Mouse (Mus musculus): ENCODE results near the gene Olfr315.
"Not testable (repeated sequence)": the region's sequence is repeated elsewhere in the genome, so short reads cannot be mapped to it uniquely, and the experiment has no call there.

Gene Olfr315

DNA sequence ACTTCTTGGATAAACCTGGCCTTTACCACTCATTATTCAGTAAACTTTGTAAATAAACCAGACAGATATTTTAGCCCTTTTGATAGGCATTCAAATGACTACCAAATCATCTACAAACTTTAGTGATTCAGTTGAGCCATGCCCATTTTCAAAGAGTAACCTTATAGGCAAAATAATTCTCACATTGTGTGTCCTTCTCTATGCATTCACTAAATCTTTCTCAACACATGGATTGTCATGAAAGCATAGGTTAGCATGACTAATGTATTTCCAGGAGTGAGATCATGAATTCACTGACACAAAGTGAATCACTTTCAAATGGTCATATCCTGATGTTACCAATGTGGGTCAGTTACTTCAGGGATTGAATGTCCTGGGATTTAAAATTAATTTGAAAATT is at the start of gene Olfr315:
Olfr315 (plus strand) TSS at position 301 of the 400 bp plus-strand sequence.
- DNase-seq = no peak

DNA sequence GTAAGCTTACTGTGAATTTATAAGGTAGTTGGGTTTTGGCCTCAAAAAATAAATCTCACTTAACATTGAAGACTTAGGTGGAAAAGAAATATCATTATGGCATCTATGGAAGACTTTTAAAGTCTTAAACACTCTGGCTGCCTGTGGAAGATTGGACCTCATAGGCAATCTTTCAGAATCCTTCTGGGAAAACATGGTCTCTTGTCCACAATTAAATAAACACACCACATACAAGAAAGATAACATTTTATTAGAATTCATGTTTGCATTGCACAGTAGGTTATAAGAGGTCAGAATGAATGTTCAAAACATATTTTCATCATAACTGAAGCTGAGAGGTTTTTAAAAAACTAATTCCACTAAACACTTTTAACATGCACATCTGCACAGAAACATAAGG is 49.1 kb upstream of the Olfr315 start, which contains the start of gene Olfr318:
Olfr318 (minus strand) TSS at position 101 of the 400 bp plus-strand sequence.
- DNase-seq = no peak

DNA sequence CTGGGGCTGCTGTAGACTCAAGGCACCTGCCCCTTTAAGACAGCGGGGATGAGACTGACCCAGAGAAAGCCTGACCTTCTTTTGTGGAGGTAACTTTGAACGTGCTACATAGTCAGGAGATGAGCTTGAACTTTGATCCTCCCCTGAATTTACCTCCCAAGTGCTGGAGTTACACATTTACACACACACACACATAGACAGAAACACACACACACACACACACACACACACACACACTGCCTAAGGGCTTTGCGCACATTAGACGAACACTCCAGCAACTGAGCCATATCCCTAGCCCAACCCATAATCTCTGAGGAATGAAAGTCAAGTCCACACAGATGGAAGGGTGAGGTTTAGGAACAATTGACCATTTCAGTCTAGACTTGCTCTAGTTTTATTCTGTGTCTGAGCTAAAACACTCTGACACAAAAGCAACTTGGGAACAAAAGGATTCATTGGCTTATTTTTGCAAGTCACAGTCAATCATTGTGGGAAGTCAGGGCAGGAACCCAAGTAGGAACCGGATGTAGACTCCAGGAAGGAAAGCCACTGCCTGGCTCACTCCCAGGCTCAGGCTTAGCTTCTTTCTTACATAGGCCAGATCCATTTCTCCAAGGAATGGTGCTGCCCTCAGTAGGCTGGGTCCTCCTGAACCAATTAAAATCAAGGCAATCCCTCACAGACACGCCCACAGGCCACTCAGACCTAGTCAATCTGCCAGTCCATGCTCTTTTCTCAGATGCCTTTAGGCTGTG is 44.9 kb upstream of the Olfr315 start:
- not testable (repeated sequence) for DNase-seq

DNA sequence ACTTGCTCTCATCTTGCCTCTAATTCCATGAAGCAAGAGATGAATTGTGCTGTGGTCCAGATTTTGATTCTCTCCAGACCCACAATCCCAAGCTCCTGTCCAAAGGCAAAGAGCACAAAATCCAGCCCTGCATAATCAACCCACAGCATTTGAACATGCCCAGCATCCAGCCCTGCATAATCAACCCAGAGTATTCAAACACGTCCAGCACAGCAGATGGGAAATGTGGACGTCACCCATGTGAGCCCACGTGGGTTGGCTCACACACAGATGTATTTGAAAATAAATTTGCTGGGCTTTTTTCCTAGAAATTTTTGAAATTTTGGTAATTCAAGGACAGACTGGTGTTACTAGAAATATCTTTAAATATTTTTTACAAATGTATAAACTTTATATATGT is 39.6 kb upstream of the Olfr315 start:
- DNase-seq = no peak

DNA sequence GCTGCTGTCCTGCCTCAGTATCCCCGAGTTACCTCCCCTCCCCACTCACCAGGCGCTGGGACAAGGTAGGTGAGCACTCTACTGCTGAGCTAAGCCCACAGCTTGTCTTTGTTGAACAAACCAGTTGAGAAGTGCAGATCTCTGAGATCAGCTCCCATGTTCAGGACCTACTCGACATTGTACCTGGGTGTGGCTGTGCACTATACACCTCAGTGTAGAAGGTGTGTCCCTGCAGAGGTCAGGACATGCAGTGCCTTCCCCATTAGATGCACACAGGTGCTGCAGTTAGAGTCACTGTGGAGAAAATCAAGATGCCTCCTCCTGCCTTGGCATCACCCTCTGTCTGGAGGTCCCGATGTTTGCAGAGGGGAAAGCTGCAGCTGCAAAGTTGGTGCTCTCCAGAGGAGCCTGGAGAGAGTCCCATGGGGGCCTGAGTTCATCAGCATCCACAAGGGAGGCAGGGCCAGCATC is 34.2 kb upstream of the Olfr315 start, which contains the start of gene Olfr317:
Olfr317 (minus strand) TSS at position 421 of the 471 bp plus-strand sequence.
- DNase-seq = no peak

DNA sequence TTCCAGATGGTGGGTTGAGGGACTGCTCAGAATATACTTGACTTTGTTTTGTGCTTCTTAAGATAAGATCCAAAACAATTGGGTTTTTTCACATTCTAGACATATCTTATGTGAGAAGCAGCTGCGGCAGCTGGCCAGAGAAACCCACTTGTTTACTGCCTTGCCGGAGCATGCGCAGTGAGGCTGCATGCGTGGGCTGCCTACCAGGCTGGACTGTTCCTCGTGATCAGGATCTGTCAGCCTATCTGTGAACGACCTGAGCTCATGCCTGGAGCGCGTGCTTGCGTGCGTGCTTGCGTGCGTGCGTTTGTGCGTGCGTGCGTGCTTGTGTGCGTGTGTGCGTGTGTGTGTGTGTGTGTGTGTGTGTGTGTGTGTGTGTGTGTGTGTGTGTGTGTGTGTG is 21.9 kb upstream of the Olfr315 start:
- DNase-seq = not testable (repeated sequence)

DNA sequence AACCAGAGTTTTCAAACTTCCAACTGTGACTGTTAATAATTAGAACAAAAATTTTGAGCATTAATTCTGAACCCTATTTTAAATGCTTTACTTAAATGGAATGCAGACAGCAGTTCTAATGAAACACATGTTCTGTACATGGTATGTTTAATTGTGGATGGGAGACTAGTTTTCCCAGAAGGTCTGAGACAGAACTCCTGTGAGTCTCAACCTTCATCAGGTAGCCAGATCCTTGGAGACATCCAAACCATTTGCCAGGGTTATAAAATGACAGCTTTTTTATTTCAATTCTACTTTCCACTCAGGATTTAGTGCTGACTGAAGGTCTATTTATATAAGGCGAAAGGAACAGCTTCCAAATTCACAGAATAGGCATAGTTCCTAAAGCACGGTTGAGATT is 20.6 kb upstream of the Olfr315 start, which contains the start of gene Olfr316:
Olfr316 (plus strand) TSS at position 301 of the 400 bp plus-strand sequence.
- no peak for DNase-seq

DNA sequence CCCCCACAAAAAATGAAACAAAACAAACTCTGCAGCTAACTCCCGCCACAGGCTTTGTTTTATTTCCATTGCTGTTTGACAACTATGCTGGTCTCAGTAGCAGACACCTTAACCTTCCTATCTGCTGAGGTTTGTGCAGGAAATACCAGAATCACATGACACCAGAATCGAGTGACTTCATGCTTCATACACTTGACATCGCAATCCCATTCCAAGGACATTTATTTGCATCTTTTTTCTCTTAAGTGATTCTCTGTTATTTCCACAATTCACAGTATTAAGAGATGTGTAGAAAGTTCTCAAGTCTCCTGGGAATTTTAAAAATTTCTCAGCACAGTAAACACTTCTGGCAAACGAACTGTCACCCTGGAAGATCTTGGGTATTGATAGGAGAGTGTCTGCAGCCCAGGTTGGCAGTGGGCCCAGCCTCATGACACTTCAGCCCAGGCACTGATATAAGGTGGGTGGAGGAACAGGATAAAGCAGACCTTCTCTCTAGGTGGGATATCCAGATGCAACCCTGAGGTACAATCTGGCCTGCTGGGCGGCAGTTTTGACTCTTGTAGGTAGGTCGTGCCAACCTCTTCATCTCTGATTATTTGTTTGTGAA is 9.6 kb downstream of the Olfr315 start, which contains the start of gene Olfr314:
Olfr314 (plus strand) TSS at position 473 of the 610 bp plus-strand sequence.
- no peak for DNase-seq

DNA sequence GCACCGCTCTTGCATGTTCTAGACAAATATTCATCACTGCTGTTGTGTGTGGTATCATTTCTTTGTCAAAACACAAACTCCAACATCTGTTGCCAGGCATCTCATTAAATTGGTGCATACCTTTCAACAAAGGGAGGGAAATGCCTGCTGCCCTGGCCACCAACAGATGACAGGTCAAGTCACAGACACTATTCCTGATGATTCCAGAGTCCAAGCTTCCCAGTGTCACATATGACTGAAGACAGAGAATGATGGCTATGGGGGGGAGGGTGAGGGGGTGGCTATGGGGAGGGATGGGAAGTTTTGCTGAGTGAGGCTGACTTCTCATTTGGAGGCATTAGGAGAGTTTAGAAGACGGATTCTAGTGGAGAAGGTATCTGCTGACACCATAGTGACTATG is 11.2 kb downstream of the Olfr315 start:
- no peak for DNase-seq

DNA sequence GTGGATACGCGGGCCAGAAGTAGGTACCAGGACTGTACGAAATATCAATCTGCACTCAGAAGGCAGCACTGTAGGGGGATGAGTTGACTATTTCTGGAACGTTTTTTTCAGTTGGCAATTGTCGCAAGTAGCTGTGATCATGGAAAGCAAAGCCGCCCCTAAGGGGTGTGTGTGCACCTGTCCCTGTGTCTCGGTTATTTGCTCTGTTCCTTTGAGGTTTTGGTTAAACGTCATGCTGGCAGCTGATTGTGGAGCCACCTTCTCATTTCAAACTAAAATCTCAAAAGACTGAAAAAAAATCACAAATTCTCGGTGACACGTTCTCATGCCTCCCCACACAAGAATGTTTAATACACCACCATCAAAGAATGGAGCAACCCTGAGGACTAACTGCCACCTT is 14.7 kb downstream of the Olfr315 start:
- peak; percentile 73 for DNase-seq

DNA sequence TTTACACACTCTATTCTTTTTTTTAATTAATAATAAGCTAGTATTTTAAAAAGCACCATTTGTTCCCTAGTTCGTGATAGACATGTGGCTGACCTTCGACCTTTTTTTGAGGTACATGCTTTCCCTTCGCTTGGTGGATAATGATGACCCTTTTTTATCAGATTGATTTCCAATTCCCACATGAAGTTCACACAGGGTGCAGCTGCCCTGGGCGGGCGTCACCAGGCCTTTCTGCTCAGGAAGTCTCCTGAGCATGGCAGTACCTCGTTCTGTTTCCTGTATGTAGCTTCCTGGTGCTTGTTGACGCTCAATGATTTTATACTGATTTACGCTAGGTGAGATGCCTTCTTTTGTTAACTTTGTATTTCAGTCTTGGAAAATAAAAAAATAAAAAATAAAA is 15.4 kb downstream of the Olfr315 start:
- peak; percentile 62 for DNase-seq

DNA sequence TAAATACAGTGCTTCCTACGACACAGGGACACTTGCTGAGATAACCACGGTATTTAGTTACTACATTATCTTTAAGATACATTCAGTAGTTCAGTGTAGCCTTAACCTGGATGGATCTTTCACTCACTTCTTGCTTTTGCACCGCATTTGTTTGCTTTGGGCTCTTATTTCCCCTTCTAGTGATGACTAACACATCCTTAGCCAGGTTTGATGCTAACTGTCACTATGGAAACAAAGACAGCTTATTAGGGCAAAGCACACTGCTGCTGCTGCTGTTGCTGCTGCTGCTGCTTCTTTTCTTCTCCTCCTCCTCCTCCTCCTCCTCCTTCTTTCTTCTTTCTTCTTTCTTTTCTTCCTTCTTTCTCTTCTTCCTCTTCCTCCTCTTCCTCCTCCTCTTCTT is 16.5 kb downstream of the Olfr315 start:
- DNase-seq = no peak

DNA sequence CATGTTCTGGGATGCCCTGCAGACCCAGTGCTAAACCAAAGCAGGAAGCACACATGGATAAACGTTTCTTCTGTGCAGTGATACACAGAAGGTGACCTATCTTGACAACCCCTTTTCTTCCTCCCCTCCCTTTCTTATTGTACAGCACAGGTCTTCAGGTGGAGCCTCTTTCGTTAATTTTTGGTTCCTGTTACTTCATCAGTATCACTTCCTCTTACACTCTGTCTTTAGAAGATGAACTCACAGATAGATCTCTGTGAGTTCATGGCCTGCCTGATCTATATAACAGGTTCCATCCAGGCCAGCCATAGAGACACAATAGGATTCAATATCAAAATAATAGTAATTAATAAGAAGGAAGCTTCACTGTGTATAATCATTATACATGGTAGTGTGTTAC is 17.1 kb downstream of the Olfr315 start:
- no peak for DNase-seq

DNA sequence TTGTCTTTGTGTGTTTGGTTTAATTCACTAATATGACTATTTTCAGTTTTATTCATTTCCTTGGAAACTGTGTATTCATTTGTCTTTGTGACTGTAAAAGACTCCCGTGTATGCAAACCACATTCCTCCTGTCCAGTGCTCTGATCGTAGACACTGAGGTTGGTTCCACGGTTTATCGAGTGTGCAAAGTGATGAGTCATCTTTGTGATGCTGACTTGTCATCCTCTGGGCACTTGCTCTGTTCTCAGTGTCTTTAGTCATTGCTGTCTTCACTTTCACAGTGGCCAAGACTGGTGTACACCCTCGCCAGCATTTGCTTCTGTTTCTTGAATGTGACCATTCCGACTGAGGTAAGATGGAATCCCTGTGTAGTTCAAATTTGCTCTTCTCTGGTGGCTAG is 17.7 kb downstream of the Olfr315 start:
- no peak for DNase-seq

DNA sequence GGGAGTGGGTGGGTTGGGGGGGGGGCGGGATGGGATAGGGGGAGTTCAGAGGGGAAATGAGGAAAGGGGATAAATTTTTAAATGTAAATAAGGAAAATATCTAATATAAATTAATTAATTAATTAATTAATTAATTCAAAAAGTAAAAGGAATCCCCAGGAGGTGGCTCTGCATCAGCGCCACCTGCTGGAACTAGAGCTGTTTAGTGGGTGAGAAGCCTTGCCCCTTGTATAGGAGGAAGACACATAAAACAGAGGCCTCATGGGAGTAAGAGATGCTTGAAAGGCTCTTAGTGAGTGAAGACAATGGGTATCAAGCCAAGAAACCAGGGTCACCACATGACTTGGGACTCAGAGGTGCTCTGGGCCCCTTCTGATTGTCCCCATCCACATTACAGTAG is 22.9 kb downstream of the Olfr315 start:
- peak; percentile 48 for DNase-seq

DNA sequence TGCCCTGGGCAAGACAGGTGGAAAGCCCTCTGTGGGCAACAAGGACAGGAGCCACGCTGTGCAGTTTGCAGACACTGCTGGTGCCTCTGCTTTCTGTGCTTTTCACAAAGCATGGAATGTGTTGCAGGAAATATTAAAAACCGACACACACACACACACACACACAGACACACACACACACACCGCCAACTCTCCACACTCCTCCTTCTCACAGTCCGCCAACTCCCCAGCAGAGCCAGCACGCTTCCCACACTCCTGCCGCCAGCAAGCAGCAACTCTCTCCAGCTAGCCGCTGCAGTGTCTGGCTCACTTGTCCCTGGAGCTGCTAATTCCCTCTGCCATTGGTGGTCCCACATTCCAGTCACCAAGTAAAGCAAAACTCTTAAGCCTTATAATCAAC is 23.9 kb downstream of the Olfr315 start:
- no peak for DNase-seq

DNA sequence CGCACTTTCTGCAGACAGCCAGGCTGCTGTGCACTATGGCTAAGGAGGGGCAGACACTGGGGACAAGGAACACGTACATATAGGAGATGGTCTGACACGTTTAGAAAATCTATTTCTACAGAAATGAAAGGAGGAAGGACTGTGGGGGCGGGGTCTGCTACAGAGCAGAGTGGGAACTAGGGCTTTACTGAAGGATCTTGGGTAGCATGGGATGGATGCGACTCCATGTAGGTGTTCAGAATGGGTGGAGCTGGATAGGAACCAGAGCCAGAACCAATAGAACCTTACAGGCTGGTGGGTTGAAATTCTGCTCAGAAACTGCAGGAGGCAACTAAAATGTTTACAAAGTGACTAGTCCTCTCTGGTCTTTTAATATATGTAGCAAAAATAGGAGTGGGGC is 26.8 kb downstream of the Olfr315 start:
- DNase-seq = no peak

DNA sequence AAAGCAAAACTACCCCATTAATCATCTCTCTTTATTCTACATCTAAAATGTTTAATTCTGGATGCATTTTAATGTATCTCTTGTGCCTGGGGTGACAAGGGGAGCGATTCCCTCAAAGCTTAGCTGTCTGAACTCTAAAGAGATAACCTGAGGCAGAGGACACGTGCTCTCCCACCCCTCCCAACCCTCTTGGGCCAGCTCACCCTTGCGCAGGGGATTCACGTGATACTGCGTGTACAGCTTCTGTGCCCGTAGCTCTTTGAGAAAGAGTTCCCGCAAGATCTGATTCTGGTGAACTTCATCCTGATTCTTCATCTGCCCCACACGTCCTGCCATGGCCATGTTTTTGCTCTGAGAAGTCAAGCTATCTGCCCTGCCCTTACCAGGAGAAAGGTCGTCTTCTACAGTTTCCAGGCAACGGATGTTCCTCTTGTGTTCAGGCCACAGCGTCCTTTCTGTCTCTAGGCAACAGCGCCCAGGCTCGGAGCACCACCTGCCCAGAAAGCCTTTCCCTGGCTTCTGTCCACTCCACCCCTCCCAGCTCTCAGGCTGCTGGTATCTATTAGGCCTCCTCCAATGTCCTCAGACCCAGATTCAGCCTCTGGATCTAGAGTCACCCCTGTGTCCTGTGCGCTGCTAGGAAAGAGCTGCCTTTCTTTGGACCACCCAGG is 28.7 kb downstream of the Olfr315 start, which contains the start of gene Fam183b:
Fam183b (minus strand) TSS at position 403 of the 671 bp plus-strand sequence.
- no peak for DNase-seq

DNA sequence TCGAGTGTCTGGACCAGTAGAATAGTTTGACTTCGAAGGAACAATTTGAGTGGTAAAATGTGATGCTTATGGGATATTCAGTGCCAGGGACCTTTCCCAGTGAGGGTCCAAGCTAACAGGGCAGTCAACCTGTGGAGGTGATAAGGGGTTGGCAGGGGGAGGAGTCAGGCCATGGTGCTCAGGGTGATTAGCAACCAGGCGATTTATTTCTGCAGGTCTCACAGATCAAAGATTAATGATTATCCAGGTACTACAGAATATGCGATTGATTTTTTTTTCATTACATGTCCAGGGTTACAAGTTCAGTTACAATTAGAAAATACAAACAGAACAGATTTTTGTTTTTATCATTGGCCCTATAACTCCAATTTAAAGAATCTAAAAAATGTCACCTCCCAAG is 30.9 kb downstream of the Olfr315 start:
- no peak for DNase-seq

DNA sequence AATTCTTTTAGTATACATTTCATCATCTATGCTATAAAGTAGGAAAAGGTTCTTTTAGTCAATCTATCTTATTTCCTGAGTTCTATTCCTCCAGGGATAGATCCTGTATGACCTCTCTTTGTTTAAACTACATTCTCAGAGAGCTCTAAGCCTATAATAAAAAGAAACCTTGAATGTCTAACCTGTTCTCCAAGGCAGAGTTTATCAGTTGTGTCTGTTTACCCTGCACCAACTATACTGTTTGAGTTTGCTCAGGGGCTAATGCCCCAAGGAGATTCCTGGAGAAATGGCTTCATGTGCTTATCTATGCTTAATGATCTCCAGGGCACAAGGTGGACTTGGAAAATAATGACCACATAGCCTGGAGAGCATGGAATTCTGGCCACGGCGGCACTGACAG is 31.4 kb downstream of the Olfr315 start:
- DNase-seq = no peak

DNA sequence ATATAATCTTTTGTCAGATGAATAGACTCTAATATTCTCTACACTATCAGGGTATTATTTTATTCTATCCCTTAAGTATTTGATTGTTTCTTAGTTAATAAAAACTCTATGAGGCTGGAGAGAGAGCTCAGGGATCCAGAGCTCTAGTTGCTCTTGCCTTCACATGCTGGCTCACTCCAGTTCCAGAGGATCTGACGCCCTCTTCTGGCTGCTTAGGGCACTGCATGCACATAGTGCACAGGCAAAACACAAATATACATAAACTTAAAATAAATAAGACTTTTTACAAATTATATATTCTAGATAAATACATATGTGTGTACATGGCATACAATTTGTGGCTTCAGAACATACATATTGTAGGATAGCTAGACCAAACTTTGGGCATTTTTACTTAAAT is 39.0 kb downstream of the Olfr315 start:
- DNase-seq = no peak

DNA sequence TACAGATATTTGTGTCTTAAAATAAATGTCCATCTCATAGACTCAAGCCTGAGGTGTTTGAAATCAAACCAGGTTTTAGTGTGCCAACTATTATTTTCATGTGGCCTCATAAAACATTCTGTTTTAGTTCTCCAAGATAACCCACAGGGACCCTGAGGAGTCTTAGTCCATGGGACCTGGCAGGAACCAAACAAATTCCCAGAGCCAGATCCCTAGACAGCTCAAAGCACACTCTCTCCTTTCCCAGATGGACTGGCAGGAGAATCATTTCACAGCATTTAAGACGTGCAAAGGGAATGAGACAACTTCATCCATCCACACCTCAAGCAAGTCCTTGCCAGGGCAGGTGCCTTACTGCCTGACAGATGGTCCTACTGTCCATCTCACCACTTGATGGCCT is 41.7 kb downstream of the Olfr315 start, which contains the start of gene Olfr313:
Olfr313 (plus strand) TSS at position 301 of the 400 bp plus-strand sequence.
- DNase-seq = not testable (repeated sequence)

DNA sequence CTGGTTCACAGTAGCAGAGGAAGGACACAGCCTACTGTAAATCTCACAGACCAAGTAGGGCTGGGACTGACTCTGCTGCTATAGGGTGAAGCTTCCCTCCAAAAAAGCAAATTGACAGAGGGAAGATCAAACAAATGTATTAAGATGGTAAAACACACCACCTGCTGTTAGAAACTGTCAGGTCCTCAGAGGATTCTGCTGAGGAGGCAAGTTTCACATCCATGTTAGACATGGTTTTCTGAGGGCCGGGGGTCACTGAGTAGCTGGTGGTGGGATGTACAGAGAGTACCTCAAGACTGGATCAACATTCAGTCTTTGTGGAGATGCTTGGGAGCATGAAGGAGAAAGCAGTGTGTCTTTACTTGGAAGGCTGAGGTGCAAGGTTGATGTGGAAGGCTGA is 42.7 kb downstream of the Olfr315 start:
- DNase-seq = no peak

Data from thymus, postnatal 14 days (tissue).